22 mouse cellular contexts compared by ENCODE assay signal in the genomic region with DNA sequence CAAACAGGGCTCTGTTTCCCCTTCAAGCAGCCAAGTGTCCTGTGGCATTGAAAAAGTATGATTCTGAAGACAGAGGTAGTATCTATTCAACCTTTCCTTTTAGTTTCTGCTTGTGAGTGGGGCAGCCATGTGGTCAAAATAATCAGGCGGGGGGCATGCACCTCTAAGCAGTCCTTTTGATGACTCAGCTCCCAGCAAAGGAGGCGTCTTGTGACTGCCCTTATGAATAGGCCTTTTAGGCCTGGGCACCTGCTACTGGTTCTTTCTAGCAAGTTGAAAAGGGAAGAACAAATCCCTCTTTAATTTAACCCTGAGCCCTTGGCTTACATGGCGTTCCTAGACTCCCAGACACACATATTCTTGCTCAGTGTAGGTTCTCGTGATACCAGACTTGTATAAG. TPM values are rescaled to one million over a fixed set of nuclear protein-coding genes. Genes with fewer than 3 reads are reported as not detected.
DNase-seq lines count a peak whose midpoint lies in the region; ATAC-seq lines count a peak whose summit lies in the region.
"Had no signal": no experiment of that assay in that cellular context is flagged by ENCODE, and none has a peak within 500 bp of the region (broad histone marks: within the 10 kb centered on the region; RNA-seq: fewer than 3 reads in every experiment).

No protein-coding gene starts in this region.

- WGBS in embryonic facial prominence, embryonic 14.5 days, result 76% methylated on average over 4 of the region's 4 CpGs
- 72% methylated on average over 4 of the region's 4 CpGs for WGBS in embryonic facial prominence, embryonic 10.5 days
- WGBS in hindbrain, embryonic 16.5 days, result 67% methylated on average over 4 of the region's 4 CpGs
- 75% methylated on average over 4 of the region's 4 CpGs for WGBS in hindbrain, embryonic 10.5 days
- WGBS in midbrain, embryonic 11.5 days, result 67% methylated on average over 4 of the region's 4 CpGs
- WGBS in midbrain, embryonic 14.5 days, result 51% methylated on average over 4 of the region's 4 CpGs
- 56% methylated on average over 4 of the region's 4 CpGs for WGBS in stomach, embryonic 15.5 days

- no peak overlapping the region for H3K4me3 ChIP-seq in embryonic facial prominence, embryonic 14.5 days (ENCODE audit: low read depth, low read length)
- no peak overlapping the region for H3K4me3 ChIP-seq in embryonic facial prominence, embryonic 10.5 days
- H3K4me3 ChIP-seq in hindbrain, embryonic 16.5 days (ENCODE audit: low read length), result no peak overlapping the region
- no peak overlapping the region for H3K4me3 ChIP-seq in hindbrain, embryonic 10.5 days
- no peak overlapping the region for H3K4me3 ChIP-seq in midbrain, embryonic 11.5 days (ENCODE audit: low read depth, low read length)
- no peak overlapping the region for H3K4me3 ChIP-seq in midbrain, embryonic 14.5 days (replicated peaks; ENCODE audit: low read depth, low read length)
- no peak overlapping the region for H3K4me3 ChIP-seq in stomach, embryonic 15.5 days (replicated peaks)
- H3K4me3 ChIP-seq: embryonic facial prominence, embryonic 13.5 days; limb, embryonic 10.5 days; megakaryocyte, embryonic 14.5 days; neural tube, embryonic 13.5 days had no signal

- peak; percentile 27 for DNase-seq in embryonic facial prominence, embryonic 14.5 days (ENCODE audit: low spot score)
- DNase-seq in embryonic facial prominence, embryonic 10.5 days (ENCODE audit: low spot score), result no peak
- no peak for DNase-seq in hindbrain, embryonic 10.5 days (ENCODE audit: low spot score)
- DNase-seq in midbrain, embryonic 11.5 days (ENCODE audit: low spot score, missing footprints), result peak; percentile 14
- DNase-seq in midbrain, embryonic 14.5 days, result no peak
- DNase-seq: adrenal gland, postnatal 10 days; cerebellum, postnatal 10 days; gastrocnemius, postnatal 36 days; heart, postnatal 14 days; kidney, adult 8-10 months; liver, postnatal 0 days; thymus, adult 18-20 months had no signal

- no peak overlapping the region for H3K4me2 ChIP-seq in embryonic facial prominence, embryonic 14.5 days (ENCODE audit: low read depth, low read length)
- H3K4me2 ChIP-seq in hindbrain, embryonic 16.5 days (ENCODE audit: low read length), result no peak overlapping the region
- H3K4me2 ChIP-seq in midbrain, embryonic 11.5 days, result no peak overlapping the region
- no peak overlapping the region for H3K4me2 ChIP-seq in midbrain, embryonic 14.5 days (ENCODE audit: low read length)
- no peak overlapping the region for H3K4me2 ChIP-seq in stomach, embryonic 15.5 days
- H3K4me2 ChIP-seq: embryonic facial prominence, embryonic 13.5 days; heart, embryonic 11.5 days; hindbrain, embryonic 14.5 days; neural tube, embryonic 13.5 days had no signal

- H3K9me3 ChIP-seq in embryonic facial prominence, embryonic 14.5 days (ENCODE audit: control insufficient read depth, low read length), result no peaks in the 10 kb centered on the region
- H3K9me3 ChIP-seq in embryonic facial prominence, embryonic 10.5 days, result no peaks in the 10 kb centered on the region
- H3K9me3 ChIP-seq in hindbrain, embryonic 16.5 days (ENCODE audit: control insufficient read depth, low read length), result no peaks in the 10 kb centered on the region
- 0 out of 2 replicates have a peak, but pooled peaks cover 6% of the 10 kb centered on the region for H3K9me3 ChIP-seq in hindbrain, embryonic 10.5 days
- no peaks in the 10 kb centered on the region for H3K9me3 ChIP-seq in midbrain, embryonic 11.5 days (ENCODE audit: control insufficient read depth, low read length)
- no peaks in the 10 kb centered on the region for H3K9me3 ChIP-seq in midbrain, embryonic 14.5 days (ENCODE audit: control insufficient read depth, low read length)
- H3K9me3 ChIP-seq in stomach, embryonic 15.5 days, result no peaks in the 10 kb centered on the region
- H3K9me3 ChIP-seq: embryonic facial prominence, embryonic 13.5 days; limb, embryonic 10.5 days; neural tube, embryonic 13.5 days had no signal

- H3K36me3 ChIP-seq in embryonic facial prominence, embryonic 14.5 days (ENCODE audit: control insufficient read depth, insufficient read depth, low read length), result no peaks in the 10 kb centered on the region
- H3K36me3 ChIP-seq in embryonic facial prominence, embryonic 10.5 days (replicated peaks), result no peaks in the 10 kb centered on the region
- no peaks in the 10 kb centered on the region for H3K36me3 ChIP-seq in hindbrain, embryonic 16.5 days (ENCODE audit: control insufficient read depth, insufficient read depth, low read length)
- no peaks in the 10 kb centered on the region for H3K36me3 ChIP-seq in hindbrain, embryonic 10.5 days
- no peaks in the 10 kb centered on the region for H3K36me3 ChIP-seq in midbrain, embryonic 11.5 days (ENCODE audit: control insufficient read depth, insufficient read depth, low read length)
- H3K36me3 ChIP-seq in midbrain, embryonic 14.5 days (ENCODE audit: control insufficient read depth, insufficient read depth, low read length), result no peaks in the 10 kb centered on the region
- H3K36me3 ChIP-seq in stomach, embryonic 15.5 days, result no peaks in the 10 kb centered on the region
- H3K36me3 ChIP-seq: embryonic facial prominence, embryonic 13.5 days; limb, embryonic 10.5 days; neural tube, embryonic 13.5 days had no signal

- no peak for ATAC-seq in embryonic facial prominence, embryonic 14.5 days (ENCODE audit: low read depth)
- ATAC-seq in hindbrain, embryonic 16.5 days, result peak; percentile 63; the same call in 1 of the 2 replicates
- ATAC-seq in midbrain, embryonic 11.5 days (ENCODE audit: low FRiP score), result no peak
- ATAC-seq in midbrain, embryonic 14.5 days (ENCODE audit: low FRiP score, low TSS enrichment), result no peak
- no peak for ATAC-seq in stomach, embryonic 15.5 days (ENCODE audit: insufficient read depth, low FRiP score, low read depth)
- no peak for ATAC-seq in erythroid progenitor cell, adult 5-6 weeks (replicated peaks; ENCODE audit: low FRiP score, poor library complexity, severe bottlenecking)
- ATAC-seq: activated CD4-positive, CD25-positive, alpha-beta regulatory T cell, adult 4 months; liver, postnatal 0 days had no signal

- no peak overlapping the region for H3K27ac ChIP-seq in embryonic facial prominence, embryonic 14.5 days (replicated peaks; ENCODE audit: low read depth, low read length)
- no peak overlapping the region for H3K27ac ChIP-seq in embryonic facial prominence, embryonic 10.5 days (replicated peaks)
- no peak overlapping the region for H3K27ac ChIP-seq in hindbrain, embryonic 16.5 days (ENCODE audit: low read depth, low read length)
- no peak overlapping the region for H3K27ac ChIP-seq in hindbrain, embryonic 10.5 days
- no peak overlapping the region for H3K27ac ChIP-seq in midbrain, embryonic 11.5 days (ENCODE audit: low read depth, low read length)
- H3K27ac ChIP-seq in midbrain, embryonic 14.5 days (replicated peaks; ENCODE audit: low read depth, low read length), result no peak overlapping the region
- peak overlapping the region; percentile 81 for H3K27ac ChIP-seq in stomach, embryonic 15.5 days
- H3K27ac ChIP-seq: embryonic facial prominence, embryonic 13.5 days; hindbrain, embryonic 14.5 days; limb, embryonic 10.5 days; neural tube, embryonic 13.5 days had no signal

- H3K4me1 ChIP-seq in embryonic facial prominence, embryonic 14.5 days (ENCODE audit: control insufficient read depth, insufficient read depth, low read length), result peaks cover 15% of the 10 kb centered on the region; the same call in 1 of the 2 replicates
- peaks cover 5% of the 10 kb centered on the region for H3K4me1 ChIP-seq in embryonic facial prominence, embryonic 10.5 days
- H3K4me1 ChIP-seq in hindbrain, embryonic 16.5 days (ENCODE audit: control insufficient read depth, insufficient read depth, low read depth, low read length), result peaks cover 3% of the 10 kb centered on the region
- 0 out of 2 replicates have a peak, but pooled peaks cover 7% of the 10 kb centered on the region for H3K4me1 ChIP-seq in hindbrain, embryonic 10.5 days (replicated peaks)
- H3K4me1 ChIP-seq in midbrain, embryonic 11.5 days (ENCODE audit: control insufficient read depth, insufficient read depth, low read length), result no peaks in the 10 kb centered on the region
- H3K4me1 ChIP-seq in midbrain, embryonic 14.5 days (ENCODE audit: control insufficient read depth, insufficient read depth, low read length), result no peaks in the 10 kb centered on the region
- peaks cover 34% of the 10 kb centered on the region for H3K4me1 ChIP-seq in stomach, embryonic 15.5 days

- H3K9ac ChIP-seq in embryonic facial prominence, embryonic 14.5 days (ENCODE audit: low read depth, low read length), result no peak overlapping the region
- H3K9ac ChIP-seq in hindbrain, embryonic 16.5 days (ENCODE audit: low read depth, low read length), result no peak overlapping the region
- H3K9ac ChIP-seq in midbrain, embryonic 11.5 days (ENCODE audit: low read length), result no peak overlapping the region
- H3K9ac ChIP-seq in midbrain, embryonic 14.5 days (replicated peaks; ENCODE audit: low read length), result no peak overlapping the region
- no peak overlapping the region for H3K9ac ChIP-seq in stomach, embryonic 15.5 days
- H3K9ac ChIP-seq: embryonic facial prominence, embryonic 13.5 days; hindbrain, embryonic 14.5 days; liver, postnatal 0 days; neural tube, embryonic 13.5 days had no signal

- no peaks in the 10 kb centered on the region for H3K27me3 ChIP-seq in embryonic facial prominence, embryonic 14.5 days (replicated peaks; ENCODE audit: control insufficient read depth, insufficient read depth, low read length)
- H3K27me3 ChIP-seq in embryonic facial prominence, embryonic 10.5 days (replicated peaks; ENCODE audit: low read depth, poor library complexity, severe bottlenecking), result peaks cover 12% of the 10 kb centered on the region
- H3K27me3 ChIP-seq in hindbrain, embryonic 16.5 days (replicated peaks; ENCODE audit: control insufficient read depth, insufficient read depth, low read length), result no peaks in the 10 kb centered on the region
- H3K27me3 ChIP-seq in hindbrain, embryonic 10.5 days (ENCODE audit: insufficient read depth, poor library complexity, severe bottlenecking), result peaks cover 13% of the 10 kb centered on the region
- H3K27me3 ChIP-seq in midbrain, embryonic 11.5 days (ENCODE audit: control insufficient read depth, insufficient read depth, low read length), result peaks cover 3% of the 10 kb centered on the region
- peaks cover 3% of the 10 kb centered on the region for H3K27me3 ChIP-seq in midbrain, embryonic 14.5 days (ENCODE audit: control insufficient read depth, insufficient read depth, low read length)
- no peaks in the 10 kb centered on the region for H3K27me3 ChIP-seq in stomach, embryonic 15.5 days (replicated peaks)
- H3K27me3 ChIP-seq: embryonic facial prominence, embryonic 13.5 days had no signal

RNA-seq across cellular contexts. Expression of a gene that starts 6.7 kb away (rescaled TPM):
- polyA plus RNA-seq in embryonic facial prominence, embryonic 14.5 days (2014; fragmentation: Nextera tagmentation; extraction: Ambion mirVana), result 29.2 and 32.3 TPM in 2 replicates
- 20.2 and 24.5 TPM in 2 replicates for polyA plus RNA-seq in embryonic facial prominence, embryonic 10.5 days (2016; fragmentation: Nextera tagmentation; extraction: Ambion mirVana)
- 38.1 and 43.3 TPM in 2 replicates for polyA plus RNA-seq in hindbrain, embryonic 16.5 days (2015; fragmentation: Nextera tagmentation; extraction: Ambion mirVana)
- 26.1 and 27.4 TPM in 2 replicates for polyA plus RNA-seq in hindbrain, embryonic 10.5 days (2016; fragmentation: Nextera tagmentation; extraction: Ambion mirVana)
- 28.9 and 36.3 TPM in 2 replicates for polyA plus RNA-seq in midbrain, embryonic 11.5 days (2014; fragmentation: Nextera tagmentation; extraction: Ambion mirVana)
- polyA plus RNA-seq in midbrain, embryonic 14.5 days (2014; fragmentation: Nextera tagmentation; extraction: Ambion mirVana), result 18.9 and 26.7 TPM in 2 replicates
- polyA plus RNA-seq in stomach, embryonic 15.5 days (2015; fragmentation: Nextera tagmentation; extraction: Ambion mirVana), result 58.0 and 67.7 TPM in 2 replicates
- 0.72 and 2.1 TPM in 2 replicates for total RNA-seq in erythroid progenitor cell, adult 5-6 weeks (2015; ENCODE audit: low replicate concordance)
- 0.45 and 0.51 TPM in 2 replicates for total RNA-seq in erythroid progenitor cell, adult 5-6 weeks (2017; ENCODE audit: low replicate concordance)

Comparison
In these comparisons a context has a peak if more than half of its experiments do, and no peak if none do; other contexts are left out.
1. DNase-seq: peak in embryonic facial prominence, embryonic 14.5 days (single experiment) and midbrain, embryonic 11.5 days (single experiment); none in embryonic facial prominence, embryonic 10.5 days (single experiment), hindbrain, embryonic 10.5 days (single experiment) and midbrain, embryonic 14.5 days (single experiment).